Mouse (Mus musculus) limb, embryonic 10.5 days (tissue): ENCODE measurements around the gene Srsf11. TPM values are rescaled to one million over a fixed set of nuclear protein-coding genes. Genes with fewer than 3 reads are reported as not detected.

Experiments used
- DNase-seq: peaks from one replicate; pipeline ENCODE4 v3.0.0-alpha.2; 2017; ENCODE audit warnings: low spot score
- H3K27ac ChIP-seq: fragments of 300-500 bp; sonication (generic); 2 replicates; pipeline ENCODE4 v1.5.1; 2016; ENCODE audit warnings: mild to moderate bottlenecking
- H3K27me3 ChIP-seq: fragments of 300-500 bp; sonication (generic); 2 replicates; pipeline ENCODE4 v1.6.1; 2016; ENCODE audit warnings: low read depth, mild to moderate bottlenecking; ENCODE audit not compliant: poor library complexity, severe bottlenecking
- H3K36me3 ChIP-seq: fragments of 300-500 bp; sonication (generic); 2 replicates; pipeline ENCODE4 v1.6.1; 2016; ENCODE audit warnings: mild to moderate bottlenecking, moderate library complexity
- H3K4me1 ChIP-seq: fragments of 300-500 bp; sonication (generic); 2 replicates; pipeline ENCODE4 v1.6.1; 2016
- H3K4me3 ChIP-seq: fragments of 300-500 bp; sonication (generic); 2 replicates; pipeline ENCODE4 v1.5.1; 2016; ENCODE audit warnings: mild to moderate bottlenecking, moderate library complexity
- H3K9me3 ChIP-seq: fragments of 300-500 bp; sonication (generic); replicated peaks from 2 replicates; pipeline ENCODE4 v1.6.1; 2016; ENCODE audit warnings: mild to moderate bottlenecking
- whole genome bisulfite sequencing: fragments of 180-500 bp; shearing (Covaris S2); methylation state at CpG from one replicate; pipeline ENCODE4 v1.1.7; 2016; 5-methylcytosine and 5-hydroxymethylcytosine counted together
- polyA plus RNA-seq: library from polyadenylated mRNA; unstranded; fragments of >200 nt; fragmentation: Nextera tagmentation; extraction: Ambion mirVana; gene quantifications from 2 replicates; pipeline ENCODE4 v1.2.1, GENCODE M21; 2016

The Srsf11 gene
- polyA plus RNA-seq, 1 experiment from 2014 or later, result 333 TPM

GRCm38 (mm10) chr3:158038106-158038505, 1.7 kb upstream of the Srsf11 start:
- WGBS, result 98% methylated on average over 3 of the region's 3 CpGs
- Histone ChIP-seq H3K9me3 (no peaks in the 10 kb centered on the region), H3K4me1 (peaks cover 13% of the 10 kb centered on the region), H3K27ac (no peak overlapping the region), H3K36me3 (peaks cover 12% of the 10 kb centered on the region; the same call in 1 of the 2 replicates), H3K4me3 (no peak overlapping the region), H3K27me3 (no peaks in the 10 kb centered on the region)
- DNase-seq, result no peak

GRCm38 (mm10) chr3:158035866-158036265, 573 bp downstream of the Srsf11 start:
- DNase-seq, result no peak
- H3K4me3 ChIP-seq, result peak overlapping the region; percentile 83
- peaks cover 23% of the 10 kb centered on the region for H3K4me1 ChIP-seq
- no peaks in the 10 kb centered on the region for H3K27me3 ChIP-seq
- H3K36me3 ChIP-seq, result peaks cover 5% of the 10 kb centered on the region; the same call in 1 of the 2 replicates
- H3K9me3 ChIP-seq, result no peaks in the 10 kb centered on the region
- WGBS, result 3% methylated on average over 11 of the region's 11 CpGs
- H3K27ac ChIP-seq, result peak overlapping the region; percentile 95

GRCm38 (mm10) chr3:158032106-158032505, 4.3 kb downstream of the Srsf11 start:
- DNase-seq, result no peak
- WGBS, result 9% methylated on average over 4 of the region's 4 CpGs
- Histone ChIP-seq H3K4me3 (peak overlapping the region; percentile 77), H3K9me3 (no peaks in the 10 kb centered on the region), H3K27ac (peak overlapping the region; percentile 96), H3K36me3 (peaks cover 22% of the 10 kb centered on the region), H3K27me3 (no peaks in the 10 kb centered on the region), H3K4me1 (peaks cover 18% of the 10 kb centered on the region)

GRCm38 (mm10) chr3:158031371-158031925, 5.0 kb downstream of the Srsf11 start:
- under 1% methylated on average over 61 of the region's 61 CpGs for WGBS
- H3K27me3 ChIP-seq, result no peaks in the 10 kb centered on the region
- peak overlapping the region; percentile 77 for H3K4me3 ChIP-seq
- peaks cover 17% of the 10 kb centered on the region for H3K4me1 ChIP-seq
- peak overlapping the region; percentile 96 for H3K27ac ChIP-seq
- DNase-seq, result peak; percentile 96
- H3K9me3 ChIP-seq, result no peaks in the 10 kb centered on the region
- H3K36me3 ChIP-seq, result peaks cover 29% of the 10 kb centered on the region

- no peaks in the 10 kb centered on the region for H3K9me3 ChIP-seq
- H3K4me3 ChIP-seq, result no peak overlapping the region
- no peaks in the 10 kb centered on the region for H3K27me3 ChIP-seq
- no peaks in the 10 kb centered on the region for H3K4me1 ChIP-seq
- 35% methylated on average over 1 of the region's 1 CpGs for WGBS
- DNase-seq, result no peak
- no peak overlapping the region for H3K27ac ChIP-seq
- H3K36me3 ChIP-seq, result peaks cover 70% of the 10 kb centered on the region
Measured at GRCm38 (mm10) chr3:158009762-158010320, 26.6 kb downstream of the Srsf11 start.

- H3K4me3 ChIP-seq, result no peak overlapping the region
- H3K27me3 ChIP-seq, result no peaks in the 10 kb centered on the region
- H3K36me3 ChIP-seq, result peaks cover 69% of the 10 kb centered on the region
- no peak for DNase-seq
- 83% methylated on average over 1 of the region's 1 CpGs for WGBS
- no peaks in the 10 kb centered on the region for H3K4me1 ChIP-seq
- no peak overlapping the region for H3K27ac ChIP-seq
- no peaks in the 10 kb centered on the region for H3K9me3 ChIP-seq
Measured at GRCm38 (mm10) chr3:158008647-158009046, 27.8 kb downstream of the Srsf11 start.

GRCm38 (mm10) chr3:157998742-157999369, 37.6 kb downstream of the Srsf11 start:
- 59% methylated on average over 1 of the region's 1 CpGs for WGBS
- H3K9me3 ChIP-seq, result no peaks in the 10 kb centered on the region
- DNase-seq, result no peak
- H3K36me3 ChIP-seq, result peaks cover 49% of the 10 kb centered on the region
- H3K4me3 ChIP-seq, result no peak overlapping the region
- no peaks in the 10 kb centered on the region for H3K27me3 ChIP-seq
- H3K27ac ChIP-seq, result no peak overlapping the region
- no peaks in the 10 kb centered on the region for H3K4me1 ChIP-seq

- Histone ChIP-seq H3K4me1 (no peaks in the 10 kb centered on the region), H3K4me3 (no peak overlapping the region), H3K36me3 (peaks cover 40% of the 10 kb centered on the region), H3K9me3 (no peaks in the 10 kb centered on the region), H3K27me3 (no peaks in the 10 kb centered on the region), H3K27ac (no peak overlapping the region)
- DNase-seq, result no peak
- WGBS, result 83% methylated on average over 2 of the region's 2 CpGs
Measured at GRCm38 (mm10) chr3:157995726-157996125, 40.7 kb downstream of the Srsf11 start.

GRCm38 (mm10) chr3:157993322-157993721, 43.1 kb downstream of the Srsf11 start:
- no peaks in the 10 kb centered on the region for H3K27me3 ChIP-seq
- no peak overlapping the region for H3K27ac ChIP-seq
- H3K36me3 ChIP-seq, result peaks cover 61% of the 10 kb centered on the region
- DNase-seq, result no peak
- H3K4me3 ChIP-seq, result no peak overlapping the region
- no peaks in the 10 kb centered on the region for H3K4me1 ChIP-seq
- H3K9me3 ChIP-seq, result no peaks in the 10 kb centered on the region

- Histone ChIP-seq H3K9me3 (no peaks in the 10 kb centered on the region), H3K27ac (no peak overlapping the region), H3K27me3 (no peaks in the 10 kb centered on the region), H3K4me3 (no peak overlapping the region), H3K36me3 (peaks cover 18% of the 10 kb centered on the region), H3K4me1 (no peaks in the 10 kb centered on the region)
- DNase-seq, result no peak
Measured at GRCm38 (mm10) chr3:157979619-157980018, 56.8 kb downstream of the Srsf11 start.

GRCm38 (mm10) chr3:157973236-157973635, 63.2 kb downstream of the Srsf11 start:
- no peak overlapping the region for H3K4me3 ChIP-seq
- 98% methylated on average over 2 of the region's 2 CpGs for WGBS
- no peaks in the 10 kb centered on the region for H3K27me3 ChIP-seq
- H3K9me3 ChIP-seq, result no peaks in the 10 kb centered on the region
- no peak overlapping the region for H3K27ac ChIP-seq
- H3K36me3 ChIP-seq, result peaks cover 25% of the 10 kb centered on the region
- no peaks in the 10 kb centered on the region for H3K4me1 ChIP-seq
- DNase-seq, result no peak

GRCm38 (mm10) chr3:157971151-157971550, 65.3 kb downstream of the Srsf11 start:
- Histone ChIP-seq H3K9me3 (no peaks in the 10 kb centered on the region), H3K27ac (no peak overlapping the region), H3K27me3 (no peaks in the 10 kb centered on the region), H3K4me3 (no peak overlapping the region), H3K4me1 (no peaks in the 10 kb centered on the region), H3K36me3 (peaks cover 22% of the 10 kb centered on the region)
- DNase-seq, result no peak
- 91% methylated on average over 2 of the region's 2 CpGs for WGBS
